Mouse (Mus musculus) ES-E14 (cell line): Measurements from ENCODE around the gene Gatb.

Experiments used
- HCFC1 ChIP-seq: IDR thresholded peaks from 2 replicates; pipeline ENCODE4 v1.6.1; 2012; ENCODE audit warnings: low read length, inconsistent platforms, borderline replicate concordance; ENCODE audit not compliant: insufficient read depth
- MAFK ChIP-seq: IDR thresholded peaks from 2 replicates; pipeline ENCODE4 v1.6.1; 2014; ENCODE audit warnings: mild to moderate bottlenecking, low read depth, low read length, inconsistent platforms; ENCODE audit not compliant: insufficient read depth

DNA sequence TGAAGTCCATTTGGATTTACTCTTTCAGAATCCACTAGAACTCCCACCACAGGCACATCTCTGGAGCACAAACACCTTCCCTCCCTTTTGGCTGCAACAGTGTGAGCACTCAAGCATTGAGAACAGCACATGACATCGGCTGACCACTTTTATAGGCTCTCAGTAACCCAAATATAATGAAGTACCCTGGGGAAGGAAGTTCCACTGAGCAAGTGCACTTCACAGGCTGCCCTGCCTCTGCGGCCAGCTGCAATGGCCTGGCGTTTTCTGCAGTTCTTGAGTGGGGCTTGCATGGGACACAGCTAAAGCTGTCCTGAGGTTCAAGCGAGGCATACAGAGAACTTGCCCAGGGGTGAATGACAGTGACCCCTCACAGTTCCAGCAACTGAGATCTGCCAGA is 117.2 kb downstream of the Gatb start:
- TF ChIP-seq MAFK: no peak
- TF ChIP-seq HCFC1: no peak
